Mouse (Mus musculus): ENCODE data around the gene Gm20696. TPM values are rescaled to one million over a fixed set of nuclear protein-coding genes. Genes with fewer than 3 reads are reported as not detected.

Gene Gm20696
- polyA plus RNA-seq, 1 experiment from 2014 or later: 5.3 TPM

DNA sequence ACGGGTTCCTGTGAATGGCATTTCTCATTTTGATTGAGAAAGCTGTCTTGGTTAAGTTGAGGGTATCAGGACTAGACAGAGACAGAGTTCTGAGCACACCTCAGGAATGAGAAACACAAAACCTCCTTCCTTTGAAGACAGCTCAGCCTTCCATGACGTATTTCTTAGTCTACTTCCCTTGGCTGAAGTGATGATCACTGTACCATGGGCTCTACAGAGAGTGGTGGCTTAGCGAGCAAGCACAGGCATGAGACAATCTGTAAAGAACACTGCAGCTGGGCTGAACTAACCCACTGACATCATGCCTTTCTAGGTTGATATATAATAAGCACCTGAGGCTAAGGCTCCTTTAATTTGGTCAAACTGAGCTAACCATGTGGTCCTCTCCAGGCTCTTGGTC is 316.0 kb downstream of the Gm20696 start:
- DNase-seq (ENCODE audit: low spot score) (no peak), ATAC-seq (replicated peaks; ENCODE audit: low FRiP score) (no peak)
- WGBS: 90% methylated on average over 3 of the region's 3 CpGs

GRCm38 (mm10) chr6:99350156-99350555 is 316.4 kb downstream of the Gm20696 start:
- Histone ChIP-seq H3K4me1 (replicated peaks; ENCODE audit: control insufficient read depth, insufficient read depth, low read length) (no peaks in the 10 kb centered on the region), H3K4me3 (ENCODE audit: low read depth, low read length) (no peak overlapping the region), H3K36me3 (ENCODE audit: control insufficient read depth, insufficient read depth, low read length) (no peaks in the 10 kb centered on the region), H3K27ac (ENCODE audit: low read depth, low read length) (no peak overlapping the region), H3K9me3 (ENCODE audit: control insufficient read depth, low read length) (no peaks in the 10 kb centered on the region), H3K9ac (ENCODE audit: low read length) (no peak overlapping the region), H3K27me3 (ENCODE audit: control insufficient read depth, insufficient read depth, low read length) (no peaks in the 10 kb centered on the region), H3K4me2 (ENCODE audit: low read depth, low read length, severe bottlenecking) (no peak overlapping the region)
- DNase-seq (ENCODE audit: low spot score): no peak
- 93% methylated on average over 5 of the region's 5 CpGs for WGBS
- ATAC-seq (replicated peaks; ENCODE audit: low FRiP score): no peak

More for the DNA sequence above, 316.0 kb downstream of the Gm20696 start:
- H3K36me3 ChIP-seq (ENCODE audit: control insufficient read depth, insufficient read depth, low read length): no peaks in the 10 kb centered on the region
- no peak overlapping the region for H3K9ac ChIP-seq (ENCODE audit: low read length)
- no peak overlapping the region for H3K4me3 ChIP-seq (ENCODE audit: low read depth, low read length)
- no peak overlapping the region for H3K27ac ChIP-seq (ENCODE audit: low read depth, low read length)
- H3K9me3 ChIP-seq (ENCODE audit: control insufficient read depth, low read length): no peaks in the 10 kb centered on the region
- no peaks in the 10 kb centered on the region for H3K27me3 ChIP-seq (ENCODE audit: control insufficient read depth, insufficient read depth, low read length)
- H3K4me1 ChIP-seq (replicated peaks; ENCODE audit: control insufficient read depth, insufficient read depth, low read length): no peaks in the 10 kb centered on the region
- no peak overlapping the region for H3K4me2 ChIP-seq (ENCODE audit: low read depth, low read length, severe bottlenecking)

DNA sequence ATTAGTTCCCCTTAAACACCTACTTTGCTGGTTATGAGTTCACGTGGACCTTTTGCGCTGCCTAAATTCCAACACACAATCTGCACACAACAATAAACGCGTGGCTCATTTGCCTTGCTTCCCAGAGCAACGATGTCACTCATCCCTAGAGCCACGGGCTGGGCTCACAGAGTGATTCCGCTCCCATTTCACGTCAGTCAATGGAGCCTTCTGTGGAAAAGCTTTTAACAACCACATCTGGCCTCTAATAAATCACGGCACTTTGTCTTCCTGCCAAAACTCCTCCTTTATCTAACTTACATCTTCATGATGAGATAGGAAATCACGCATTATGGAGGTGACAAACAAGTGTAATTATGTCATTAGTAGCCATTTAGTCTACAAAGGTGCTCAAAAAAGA is 318.8 kb downstream of the Gm20696 start:
- Histone ChIP-seq H3K4me3 (ENCODE audit: low read depth, low read length) (no peak overlapping the region), H3K36me3 (ENCODE audit: control insufficient read depth, insufficient read depth, low read length) (no peaks in the 10 kb centered on the region), H3K4me1 (replicated peaks; ENCODE audit: control insufficient read depth, insufficient read depth, low read length) (no peaks in the 10 kb centered on the region), H3K4me2 (ENCODE audit: low read depth, low read length, severe bottlenecking) (no peak overlapping the region), H3K27ac (ENCODE audit: low read depth, low read length) (no peak overlapping the region), H3K9ac (ENCODE audit: low read length) (no peak overlapping the region), H3K27me3 (ENCODE audit: control insufficient read depth, insufficient read depth, low read length) (no peaks in the 10 kb centered on the region), H3K9me3 (ENCODE audit: control insufficient read depth, low read length) (no peaks in the 10 kb centered on the region)
- no peak for ATAC-seq (replicated peaks; ENCODE audit: low FRiP score)
- WGBS: 53% methylated on average over 10 of the region's 10 CpGs
- no peak for DNase-seq (ENCODE audit: low spot score)

- Histone ChIP-seq H3K4me2 (ENCODE audit: low read depth, low read length, severe bottlenecking) (no peak overlapping the region), H3K4me3 (ENCODE audit: low read depth, low read length) (no peak overlapping the region), H3K27me3 (ENCODE audit: control insufficient read depth, insufficient read depth, low read length) (no peaks in the 10 kb centered on the region), H3K4me1 (replicated peaks; ENCODE audit: control insufficient read depth, insufficient read depth, low read length) (no peaks in the 10 kb centered on the region), H3K9ac (ENCODE audit: low read length) (no peak overlapping the region), H3K36me3 (ENCODE audit: control insufficient read depth, insufficient read depth, low read length) (no peaks in the 10 kb centered on the region), H3K27ac (ENCODE audit: low read depth, low read length) (no peak overlapping the region), H3K9me3 (ENCODE audit: control insufficient read depth, low read length) (no peaks in the 10 kb centered on the region)
- no peak for ATAC-seq (replicated peaks; ENCODE audit: low FRiP score)
- WGBS: 95% methylated on average over 7 of the region's 7 CpGs
- no peak for DNase-seq (ENCODE audit: low spot score)
Measured at GRCm38 (mm10) chr6:99344966-99345365, 321.6 kb downstream of the Gm20696 start.

DNA sequence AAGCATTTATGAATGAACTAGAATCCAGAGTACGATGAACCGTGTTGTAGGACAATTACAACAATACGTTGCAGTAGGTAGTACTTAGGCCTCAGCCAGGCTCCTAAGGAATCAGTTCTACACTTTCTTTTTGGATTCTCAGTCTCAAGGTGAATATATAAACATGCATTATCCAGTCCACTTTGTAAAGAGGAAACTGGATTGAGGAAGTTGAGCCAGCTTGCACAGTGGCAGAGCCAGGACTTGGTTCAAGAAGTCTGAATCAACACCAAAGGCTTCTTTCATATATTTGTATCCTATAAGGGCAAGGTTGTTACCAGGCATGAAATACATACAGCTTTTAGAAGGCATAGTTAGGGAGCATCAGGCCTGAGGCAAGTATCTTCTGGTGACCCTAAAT is 322.2 kb downstream of the Gm20696 start:
- WGBS: 82% methylated on average over 3 of the region's 3 CpGs
- Histone ChIP-seq H3K4me3 (ENCODE audit: low read depth, low read length) (no peak overlapping the region), H3K27ac (ENCODE audit: low read depth, low read length) (no peak overlapping the region), H3K4me1 (replicated peaks; ENCODE audit: control insufficient read depth, insufficient read depth, low read length) (no peaks in the 10 kb centered on the region), H3K27me3 (ENCODE audit: control insufficient read depth, insufficient read depth, low read length) (no peaks in the 10 kb centered on the region), H3K4me2 (ENCODE audit: low read depth, low read length, severe bottlenecking) (no peak overlapping the region), H3K36me3 (ENCODE audit: control insufficient read depth, insufficient read depth, low read length) (no peaks in the 10 kb centered on the region), H3K9me3 (ENCODE audit: control insufficient read depth, low read length) (no peaks in the 10 kb centered on the region), H3K9ac (ENCODE audit: low read length) (no peak overlapping the region)
- no peak for DNase-seq (ENCODE audit: low spot score)
- no peak for ATAC-seq (replicated peaks; ENCODE audit: low FRiP score)

DNA sequence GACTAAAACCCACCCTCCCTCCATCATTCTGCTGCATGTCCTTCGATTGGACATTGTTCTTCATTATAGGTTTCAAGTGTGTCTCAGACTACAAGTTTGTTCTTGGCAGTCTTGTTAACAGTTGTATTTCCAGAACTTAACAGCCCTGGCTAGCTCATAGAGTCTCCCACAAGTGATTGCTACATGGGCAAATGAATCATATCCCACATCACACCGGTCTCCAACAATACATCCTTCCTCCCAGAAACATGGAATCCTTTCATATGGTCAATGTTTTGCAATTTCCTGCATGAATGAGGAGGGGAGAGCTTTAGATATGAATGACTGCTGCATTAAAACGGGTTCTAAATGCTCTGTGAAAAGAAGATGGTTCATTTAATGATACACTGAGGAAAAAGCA is 322.8 kb downstream of the Gm20696 start:
- Histone ChIP-seq H3K27ac (ENCODE audit: low read depth, low read length) (no peak overlapping the region), H3K27me3 (ENCODE audit: control insufficient read depth, insufficient read depth, low read length) (no peaks in the 10 kb centered on the region), H3K4me2 (ENCODE audit: low read depth, low read length, severe bottlenecking) (no peak overlapping the region), H3K9ac (ENCODE audit: low read length) (no peak overlapping the region), H3K4me3 (ENCODE audit: low read depth, low read length) (no peak overlapping the region), H3K9me3 (ENCODE audit: control insufficient read depth, low read length) (no peaks in the 10 kb centered on the region), H3K4me1 (replicated peaks; ENCODE audit: control insufficient read depth, insufficient read depth, low read length) (no peaks in the 10 kb centered on the region; the same call in 1 of the 2 replicates), H3K36me3 (ENCODE audit: control insufficient read depth, insufficient read depth, low read length) (no peaks in the 10 kb centered on the region)
- DNase-seq (ENCODE audit: low spot score) (no peak), ATAC-seq (replicated peaks; ENCODE audit: low FRiP score) (no peak)
- 86% methylated on average over 3 of the region's 3 CpGs for WGBS

GRCm38 (mm10) chr6:99342416-99342815 is 324.2 kb downstream of the Gm20696 start:
- 94% methylated on average over 3 of the region's 3 CpGs for WGBS
- Histone ChIP-seq H3K27me3 (ENCODE audit: control insufficient read depth, insufficient read depth, low read length) (no peaks in the 10 kb centered on the region), H3K4me1 (replicated peaks; ENCODE audit: control insufficient read depth, insufficient read depth, low read length) (no peaks in the 10 kb centered on the region; the same call in 1 of the 2 replicates), H3K4me2 (ENCODE audit: low read depth, low read length, severe bottlenecking) (no peak overlapping the region), H3K9ac (ENCODE audit: low read length) (no peak overlapping the region), H3K9me3 (ENCODE audit: control insufficient read depth, low read length) (no peaks in the 10 kb centered on the region), H3K36me3 (ENCODE audit: control insufficient read depth, insufficient read depth, low read length) (no peaks in the 10 kb centered on the region), H3K27ac (ENCODE audit: low read depth, low read length) (no peak overlapping the region), H3K4me3 (ENCODE audit: low read depth, low read length) (no peak overlapping the region)
- DNase-seq (ENCODE audit: low spot score) (no peak), ATAC-seq (replicated peaks; ENCODE audit: low FRiP score) (no peak)

- no peak overlapping the region for H3K4me3 ChIP-seq (ENCODE audit: low read depth, low read length)
- WGBS: 85% methylated on average over 4 of the region's 4 CpGs
- H3K9me3 ChIP-seq (ENCODE audit: control insufficient read depth, low read length): no peaks in the 10 kb centered on the region
- ATAC-seq (replicated peaks; ENCODE audit: low FRiP score) (no peak), DNase-seq (ENCODE audit: low spot score) (no peak)
- no peak overlapping the region for H3K4me2 ChIP-seq (ENCODE audit: low read depth, low read length, severe bottlenecking)
- no peak overlapping the region for H3K9ac ChIP-seq (ENCODE audit: low read length)
- H3K36me3 ChIP-seq (ENCODE audit: control insufficient read depth, insufficient read depth, low read length): no peaks in the 10 kb centered on the region
- H3K4me1 ChIP-seq (replicated peaks; ENCODE audit: control insufficient read depth, insufficient read depth, low read length): no peaks in the 10 kb centered on the region; the same call in 1 of the 2 replicates
- H3K27me3 ChIP-seq (ENCODE audit: control insufficient read depth, insufficient read depth, low read length): no peaks in the 10 kb centered on the region
- H3K27ac ChIP-seq (ENCODE audit: low read depth, low read length): no peak overlapping the region
Measured at GRCm38 (mm10) chr6:99340902-99341301, 325.7 kb downstream of the Gm20696 start.

GRCm38 (mm10) chr6:99339986-99340721 is 326.4 kb downstream of the Gm20696 start:
- DNase-seq (ENCODE audit: low spot score) (no peak), ATAC-seq (replicated peaks; ENCODE audit: low FRiP score) (no peak)
- Histone ChIP-seq H3K36me3 (ENCODE audit: control insufficient read depth, insufficient read depth, low read length) (no peaks in the 10 kb centered on the region), H3K4me2 (ENCODE audit: low read depth, low read length, severe bottlenecking) (no peak overlapping the region), H3K4me3 (ENCODE audit: low read depth, low read length) (no peak overlapping the region), H3K9ac (ENCODE audit: low read length) (no peak overlapping the region), H3K27ac (ENCODE audit: low read depth, low read length) (no peak overlapping the region), H3K27me3 (ENCODE audit: control insufficient read depth, insufficient read depth, low read length) (no peaks in the 10 kb centered on the region), H3K9me3 (ENCODE audit: control insufficient read depth, low read length) (no peaks in the 10 kb centered on the region), H3K4me1 (replicated peaks; ENCODE audit: control insufficient read depth, insufficient read depth, low read length) (no peaks in the 10 kb centered on the region; the same call in 1 of the 2 replicates)
- whole genome bisulfite sequencing: 77% methylated on average over 10 of the region's 10 CpGs

Data from forebrain, embryonic 11.5 days (tissue).